Mouse (Mus musculus): ENCODE data around the gene Acot10. TPM values are rescaled to one million over a fixed set of nuclear protein-coding genes. Genes with fewer than 3 reads are reported as not detected.
"Not testable (repeated sequence)": the region's sequence is repeated elsewhere in the genome, so short reads cannot be mapped to it uniquely, and the experiment has no call there.

Acot10 gene
- polyA plus RNA-seq (2011; ENCODE audit: insufficient read depth, insufficient read length, low replicate concordance, missing spikeins) = not detected in 2 replicates

- 84% methylated on average over 10 of the region's 10 CpGs for WGBS
- Histone ChIP-seq H3K4me1 (ENCODE audit: control insufficient read depth, insufficient read depth, low read length) (no peaks in the 10 kb centered on the region), H3K4me3 (replicated peaks; ENCODE audit: control insufficient read depth, low read depth, low read length) (no peak within 1 kb of the TSS), H3K27ac (ENCODE audit: control insufficient read depth, insufficient read depth, low read depth, low read length, poor library complexity) (no peak within 1 kb of the TSS)
- TF ChIP-seq CTCF (IDR thresholded peaks at IDR 0.05; ENCODE audit: control insufficient read depth, insufficient read depth, low read length) = no peak
- TF ChIP-seq POLR2A (IDR thresholded peaks at IDR 0.05; ENCODE audit: borderline replicate concordance, control insufficient read depth, low read depth, low read length) = no peak
Measured at GRCm38 (mm10) chr15:20666650-20667049, at the start of gene Acot10. Gene Acot10, minus strand, starts transcription at chr15:20666750.

DNA sequence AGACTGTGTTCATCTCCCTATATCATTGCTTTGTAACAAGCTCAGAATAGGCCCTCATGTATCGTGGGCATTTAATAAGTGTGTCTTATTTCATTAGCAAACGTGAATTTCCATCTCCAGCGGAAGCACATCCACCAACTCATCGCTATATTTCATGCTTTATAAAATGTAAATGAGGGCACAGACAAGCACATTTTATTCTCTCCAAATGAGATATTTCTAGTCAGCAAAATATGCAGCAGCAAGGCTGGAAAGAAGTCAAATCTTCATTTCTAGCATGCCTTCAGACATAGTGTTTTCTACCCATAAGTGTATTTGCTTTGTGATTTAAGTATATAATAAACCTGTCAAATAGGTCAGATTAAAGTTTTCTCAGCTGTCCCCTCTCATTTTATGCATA, 45.3 kb upstream of the Acot10 start:
- no peak for TF ChIP-seq CTCF (IDR thresholded peaks at IDR 0.05; ENCODE audit: control insufficient read depth, insufficient read depth, low read length)
- TF ChIP-seq POLR2A (IDR thresholded peaks at IDR 0.05; ENCODE audit: borderline replicate concordance, control insufficient read depth, low read depth, low read length) = no peak
- H3K27ac ChIP-seq (ENCODE audit: control insufficient read depth, insufficient read depth, low read depth, low read length, poor library complexity) = no peak overlapping the region
- whole genome bisulfite sequencing = 72% methylated on average over 4 of the region's 4 CpGs
- H3K4me1 ChIP-seq (ENCODE audit: control insufficient read depth, insufficient read depth, low read length) = no peaks in the 10 kb centered on the region
- no peak overlapping the region for H3K4me3 ChIP-seq (replicated peaks; ENCODE audit: control insufficient read depth, low read depth, low read length)

GRCm38 (mm10) chr15:20696229-20696628, 29.7 kb upstream of the Acot10 start:
- TF ChIP-seq POLR2A (IDR thresholded peaks at IDR 0.05; ENCODE audit: borderline replicate concordance, control insufficient read depth, low read depth, low read length) (no peak), CTCF (IDR thresholded peaks at IDR 0.05; ENCODE audit: control insufficient read depth, insufficient read depth, low read length) (no peak)
- H3K4me3 ChIP-seq (replicated peaks; ENCODE audit: control insufficient read depth, low read depth, low read length) = no peak overlapping the region
- no peak overlapping the region for H3K27ac ChIP-seq (ENCODE audit: control insufficient read depth, insufficient read depth, low read depth, low read length, poor library complexity)
- no peaks in the 10 kb centered on the region for H3K4me1 ChIP-seq (ENCODE audit: control insufficient read depth, insufficient read depth, low read length)
- WGBS = 72% methylated on average over 5 of the region's 5 CpGs

- Histone ChIP-seq H3K27ac (ENCODE audit: control insufficient read depth, insufficient read depth, low read depth, low read length, poor library complexity) (no peak overlapping the region), H3K4me3 (replicated peaks; ENCODE audit: control insufficient read depth, low read depth, low read length) (no peak overlapping the region), H3K4me1 (ENCODE audit: control insufficient read depth, insufficient read depth, low read length) (no peaks in the 10 kb centered on the region)
- no peak for TF ChIP-seq CTCF (IDR thresholded peaks at IDR 0.05; ENCODE audit: control insufficient read depth, insufficient read depth, low read length)
- no peak for TF ChIP-seq POLR2A (IDR thresholded peaks at IDR 0.05; ENCODE audit: borderline replicate concordance, control insufficient read depth, low read depth, low read length)
- 71% methylated on average over 5 of the region's 5 CpGs for WGBS
Measured at GRCm38 (mm10) chr15:20684200-20684599, 17.6 kb upstream of the Acot10 start.

DNA sequence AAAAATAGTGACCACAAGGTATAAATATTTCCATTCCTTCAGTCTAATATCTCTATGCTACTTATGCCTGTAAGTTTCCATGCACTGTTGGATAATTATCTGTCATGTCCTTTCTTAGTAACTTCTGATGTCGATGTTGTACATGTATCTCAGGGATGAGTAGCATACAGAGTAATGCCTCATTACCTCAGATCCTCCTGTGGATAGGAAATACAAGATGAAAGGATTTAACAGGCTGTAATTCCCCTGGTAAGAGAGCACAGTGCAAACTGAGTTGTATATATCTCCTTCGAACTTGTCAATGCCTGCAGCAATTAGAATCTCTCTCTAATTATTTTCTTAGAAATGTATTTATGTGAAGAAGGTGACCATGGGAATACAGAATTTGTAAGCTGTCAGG, 16.2 kb upstream of the Acot10 start:
- 68% methylated on average over 2 of the region's 2 CpGs for WGBS
- Histone ChIP-seq H3K4me1 (ENCODE audit: control insufficient read depth, insufficient read depth, low read length) (no peaks in the 10 kb centered on the region), H3K4me3 (replicated peaks; ENCODE audit: control insufficient read depth, low read depth, low read length) (no peak overlapping the region)

DNA sequence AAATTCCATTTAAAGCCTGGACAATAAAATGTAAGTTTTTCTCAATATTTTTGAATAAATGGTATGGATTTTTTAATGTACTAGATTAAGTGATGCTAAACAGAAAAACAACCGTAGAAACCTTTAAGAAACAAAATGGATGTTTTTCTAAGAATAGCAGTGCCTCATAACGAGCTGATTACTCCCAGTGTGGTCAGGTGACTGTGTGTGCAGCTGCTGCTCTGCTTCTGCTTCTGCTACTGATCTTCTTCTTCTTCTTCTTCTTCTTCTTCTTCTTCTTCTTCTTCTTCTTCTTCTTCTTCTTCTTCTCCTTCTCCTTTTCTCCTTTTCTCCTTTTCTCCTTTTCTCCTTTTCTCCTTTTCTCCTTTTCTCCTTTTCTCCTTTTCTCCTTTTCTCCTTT, 3.0 kb upstream of the Acot10 start:
- H3K4me3 ChIP-seq (replicated peaks; ENCODE audit: control insufficient read depth, low read depth, low read length); H3K27ac ChIP-seq (ENCODE audit: control insufficient read depth, insufficient read depth, low read depth, low read length, poor library complexity); H3K4me1 ChIP-seq (ENCODE audit: control insufficient read depth, insufficient read depth, low read length): not testable (repeated sequence)
- 40% methylated on average over 2 of the region's 2 CpGs for WGBS

More for the DNA sequence above, 16.2 kb upstream of the Acot10 start:
- no peak overlapping the region for H3K27ac ChIP-seq (ENCODE audit: control insufficient read depth, insufficient read depth, low read depth, low read length, poor library complexity)
- TF ChIP-seq CTCF (IDR thresholded peaks at IDR 0.05; ENCODE audit: control insufficient read depth, insufficient read depth, low read length) = no peak
- TF ChIP-seq POLR2A (IDR thresholded peaks at IDR 0.05; ENCODE audit: borderline replicate concordance, control insufficient read depth, low read depth, low read length) = no peak

DNA sequence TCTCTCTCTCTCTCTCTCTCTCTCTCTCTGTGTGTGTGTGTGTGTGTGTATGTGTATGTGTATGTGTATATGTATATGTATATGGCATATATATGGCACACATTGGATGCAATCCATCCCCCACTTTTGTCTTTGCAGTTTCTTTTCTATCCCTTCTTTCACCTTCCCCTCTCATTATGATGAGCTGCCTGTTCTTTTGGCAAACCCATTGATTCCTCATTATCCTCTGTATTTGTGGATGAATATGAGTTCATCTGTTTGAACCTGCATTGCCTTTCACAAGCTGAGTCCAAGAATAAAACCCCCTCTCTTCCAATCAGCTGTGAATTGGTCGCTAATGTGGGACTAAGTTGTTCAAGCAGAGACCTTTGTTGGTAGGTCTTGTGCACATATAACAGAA, 1.4 kb upstream of the Acot10 start:
- WGBS = 62% methylated on average over 1 of the region's 1 CpGs
- Histone ChIP-seq H3K4me1 (ENCODE audit: control insufficient read depth, insufficient read depth, low read length) (no peaks in the 10 kb centered on the region), H3K27ac (ENCODE audit: control insufficient read depth, insufficient read depth, low read depth, low read length, poor library complexity) (no peak overlapping the region), H3K4me3 (replicated peaks; ENCODE audit: control insufficient read depth, low read depth, low read length) (no peak overlapping the region)
- TF ChIP-seq POLR2A (IDR thresholded peaks at IDR 0.05; ENCODE audit: borderline replicate concordance, control insufficient read depth, low read depth, low read length) (no peak), CTCF (IDR thresholded peaks at IDR 0.05; ENCODE audit: control insufficient read depth, insufficient read depth, low read length) (no peak)

GRCm38 (mm10) chr15:20667350-20667749, 800 bp upstream of the Acot10 start:
- no peak overlapping the region for H3K27ac ChIP-seq (ENCODE audit: control insufficient read depth, insufficient read depth, low read depth, low read length, poor library complexity)
- no peaks in the 10 kb centered on the region for H3K4me1 ChIP-seq (ENCODE audit: control insufficient read depth, insufficient read depth, low read length)
- no peak overlapping the region for H3K4me3 ChIP-seq (replicated peaks; ENCODE audit: control insufficient read depth, low read depth, low read length)
- TF ChIP-seq CTCF (IDR thresholded peaks at IDR 0.05; ENCODE audit: control insufficient read depth, insufficient read depth, low read length) (no peak), POLR2A (IDR thresholded peaks at IDR 0.05; ENCODE audit: borderline replicate concordance, control insufficient read depth, low read depth, low read length) (no peak)

- 35% methylated on average over 2 of the region's 2 CpGs for WGBS
- TF ChIP-seq CTCF (IDR thresholded peaks at IDR 0.05; ENCODE audit: control insufficient read depth, insufficient read depth, low read length) (no peak), POLR2A (IDR thresholded peaks at IDR 0.05; ENCODE audit: borderline replicate concordance, control insufficient read depth, low read depth, low read length) (no peak)
- no peak overlapping the region for H3K27ac ChIP-seq (ENCODE audit: control insufficient read depth, insufficient read depth, low read depth, low read length, poor library complexity)
Measured at GRCm38 (mm10) chr15:20660221-20660620, 6.3 kb downstream of the Acot10 start.

More at GRCm38 (mm10) chr15:20660221-20660620, 6.3 kb downstream of the Acot10 start:
- no peaks in the 10 kb centered on the region for H3K4me1 ChIP-seq (ENCODE audit: control insufficient read depth, insufficient read depth, low read length)
- no peak overlapping the region for H3K4me3 ChIP-seq (replicated peaks; ENCODE audit: control insufficient read depth, low read depth, low read length)
